Mouse (Mus musculus): ENCODE data around the gene 4921504E06Rik. TPM values are rescaled to one million over a fixed set of nuclear protein-coding genes. Genes with fewer than 3 reads are reported as not detected.
A peak's percentile ranks its signal among the peaks of the same experiment; 100 is the strongest.

4921504E06Rik gene
- polyA plus RNA-seq, 1 experiment from 2014 or later, result not detected

- Histone ChIP-seq H3K9me3 (replicated peaks; ENCODE audit: control insufficient read depth, low read length) (no peaks in the 10 kb centered on the region), H3K27ac (ENCODE audit: low read depth, low read length) (no peak overlapping the region), H3K36me3 (ENCODE audit: control insufficient read depth, insufficient read depth, low read length) (no peaks in the 10 kb centered on the region), H3K9ac (ENCODE audit: low read length) (no peak overlapping the region), H3K4me2 (ENCODE audit: low read length) (no peak overlapping the region), H3K4me3 (ENCODE audit: low read depth, low read length) (no peak overlapping the region), H3K4me1 (ENCODE audit: control insufficient read depth, insufficient read depth, low read length) (no peaks in the 10 kb centered on the region; the same call in 1 of the 2 replicates), H3K27me3 (replicated peaks; ENCODE audit: control insufficient read depth, insufficient read depth, low read length) (peaks cover 5% of the 10 kb centered on the region; the same call in 1 of the 2 replicates)
- 86% methylated on average over 1 of the region's 1 CpGs for WGBS
- no peak for DNase-seq (ENCODE audit: low spot score)
- ATAC-seq, result peak; percentile 27; the same call in 1 of the 2 replicates
Measured at GRCm38 (mm10) chr2:19419686-19420345, 133.9 kb downstream of the 4921504E06Rik start.

DNA sequence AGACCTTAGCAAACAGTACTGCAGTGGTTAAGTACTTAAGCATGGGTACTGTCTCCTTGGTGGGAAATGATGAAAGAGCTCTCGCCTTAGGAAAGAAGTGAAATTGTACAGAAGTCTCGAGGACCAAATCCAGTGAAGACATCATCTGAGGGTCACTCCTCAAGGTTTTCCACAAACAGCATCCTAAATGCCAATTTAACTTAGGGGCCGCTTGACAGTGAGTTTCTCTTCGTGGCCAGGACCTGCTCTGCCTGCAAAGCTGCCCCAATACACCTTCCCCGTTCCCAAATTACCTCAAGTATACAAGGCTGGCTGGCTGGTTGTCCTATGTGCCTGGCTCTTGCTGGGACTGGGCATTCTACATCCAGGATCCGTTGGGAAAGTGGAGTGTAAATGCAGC is 137.6 kb downstream of the 4921504E06Rik start:
- H3K27ac ChIP-seq (ENCODE audit: low read depth, low read length), result no peak overlapping the region
- peaks cover 3% of the 10 kb centered on the region; the same call in 1 of the 2 replicates for H3K27me3 ChIP-seq (replicated peaks; ENCODE audit: control insufficient read depth, insufficient read depth, low read length)
- H3K9me3 ChIP-seq (replicated peaks; ENCODE audit: control insufficient read depth, low read length), result no peaks in the 10 kb centered on the region
- no peak overlapping the region for H3K4me2 ChIP-seq (ENCODE audit: low read length)
- ATAC-seq (no peak), DNase-seq (ENCODE audit: low spot score) (no peak)
- WGBS, result 70% methylated on average over 6 of the region's 6 CpGs
- no peak overlapping the region for H3K4me3 ChIP-seq (ENCODE audit: low read depth, low read length)
- H3K4me1 ChIP-seq (ENCODE audit: control insufficient read depth, insufficient read depth, low read length), result no peaks in the 10 kb centered on the region; the same call in 1 of the 2 replicates
- H3K9ac ChIP-seq (ENCODE audit: low read length), result no peak overlapping the region
- no peaks in the 10 kb centered on the region for H3K36me3 ChIP-seq (ENCODE audit: control insufficient read depth, insufficient read depth, low read length)

DNA sequence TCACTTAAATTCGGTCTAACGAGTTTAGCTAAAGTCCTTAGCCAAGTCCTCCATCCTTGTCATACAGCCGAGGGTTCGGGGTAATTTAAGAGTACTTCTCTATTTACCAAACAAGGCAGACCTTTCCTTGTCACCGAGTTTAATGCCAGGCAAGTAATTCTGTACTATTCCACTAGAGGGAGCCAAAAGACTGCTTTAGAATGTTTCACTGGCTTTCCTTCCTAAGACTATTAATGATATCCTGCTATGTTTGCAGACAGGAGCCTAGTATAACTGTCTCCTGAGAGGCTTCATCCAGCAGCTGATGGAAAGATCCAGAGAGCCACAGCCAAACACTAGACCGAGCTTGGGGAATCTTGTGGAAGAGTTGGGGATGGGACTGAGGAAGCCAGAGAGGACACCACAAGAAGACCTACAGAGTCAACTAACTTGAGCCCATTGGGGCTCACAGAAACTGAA is 138.6 kb downstream of the 4921504E06Rik start:
- DNase-seq (ENCODE audit: low spot score) (peak; percentile 93), ATAC-seq (peak; percentile 69)
- peaks cover 3% of the 10 kb centered on the region; the same call in 1 of the 2 replicates for H3K27me3 ChIP-seq (replicated peaks; ENCODE audit: control insufficient read depth, insufficient read depth, low read length)
- H3K4me2 ChIP-seq (ENCODE audit: low read length), result peak overlapping the region; percentile 56
- no peaks in the 10 kb centered on the region for H3K36me3 ChIP-seq (ENCODE audit: control insufficient read depth, insufficient read depth, low read length)
- H3K9ac ChIP-seq (ENCODE audit: low read length), result peak overlapping the region; percentile 49; the same call in 1 of the 2 replicates
- no peaks in the 10 kb centered on the region for H3K9me3 ChIP-seq (replicated peaks; ENCODE audit: control insufficient read depth, low read length)
- H3K4me3 ChIP-seq (ENCODE audit: low read depth, low read length), result peak overlapping the region; percentile 24
- no peak overlapping the region for H3K27ac ChIP-seq (ENCODE audit: low read depth, low read length)
- H3K4me1 ChIP-seq (ENCODE audit: control insufficient read depth, insufficient read depth, low read length), result no peaks in the 10 kb centered on the region; the same call in 1 of the 2 replicates
- 1% methylated on average over 6 of the region's 6 CpGs for WGBS

GRCm38 (mm10) chr2:19414222-19414965 is 139.3 kb downstream of the 4921504E06Rik start:
- peak; percentile 78 for ATAC-seq

More at GRCm38 (mm10) chr2:19414222-19414965, 139.3 kb downstream of the 4921504E06Rik start:
- Histone ChIP-seq H3K27me3 (replicated peaks; ENCODE audit: control insufficient read depth, insufficient read depth, low read length) (peaks cover 3% of the 10 kb centered on the region; the same call in 1 of the 2 replicates), H3K9me3 (replicated peaks; ENCODE audit: control insufficient read depth, low read length) (no peaks in the 10 kb centered on the region), H3K27ac (ENCODE audit: low read depth, low read length) (no peak overlapping the region), H3K4me2 (ENCODE audit: low read length) (peak overlapping the region; percentile 56), H3K36me3 (ENCODE audit: control insufficient read depth, insufficient read depth, low read length) (no peaks in the 10 kb centered on the region), H3K4me3 (ENCODE audit: low read depth, low read length) (peak overlapping the region; percentile 24), H3K9ac (ENCODE audit: low read length) (peak overlapping the region; percentile 49; the same call in 1 of the 2 replicates), H3K4me1 (ENCODE audit: control insufficient read depth, insufficient read depth, low read length) (no peaks in the 10 kb centered on the region; the same call in 1 of the 2 replicates)
- 20% methylated on average over 19 of the region's 19 CpGs for WGBS
- DNase-seq (ENCODE audit: low spot score), result peak; percentile 66

Other genes with a start within 250 kb of the 4921504E06Rik start
- gene Msrb2, start 182.5 kb downstream of the 4921504E06Rik start, polyA plus RNA-seq (2014; fragmentation: Nextera tagmentation; extraction: Ambion mirVana), result 9.7 and 9.9 TPM in 2 replicates
- 0.37 TPM in 1 of 2 replicates, not detected in the other for gene Ptf1a, start 108.3 kb downstream of the 4921504E06Rik start, polyA plus RNA-seq (2014; fragmentation: Nextera tagmentation; extraction: Ambion mirVana)
- gene Otud1, start 103.8 kb upstream of the 4921504E06Rik start, polyA plus RNA-seq (2014; fragmentation: Nextera tagmentation; extraction: Ambion mirVana), result 1.7 and 1.8 TPM in 2 replicates

Measured in forebrain, embryonic 14.5 days (tissue).